ENCODE assay signal across 10 mouse cellular contexts in genomic region chr2:32917526-32917925, GRCm38 (mm10). TPM values are rescaled to one million over a fixed set of nuclear protein-coding genes. Genes with fewer than 3 reads are reported as not detected.
DNase-seq lines count a peak whose midpoint lies in the region; ATAC-seq and TF ChIP-seq lines count a peak whose summit lies in the region.
"Had no signal": no experiment of that assay in that cellular context is flagged by ENCODE, and none has a peak within 500 bp of the region (broad histone marks: within the 10 kb centered on the region; RNA-seq: fewer than 3 reads in every experiment).

No protein-coding gene starts in this region.

- TF ChIP-seq CTCF in hindbrain, postnatal 0 days (IDR thresholded peaks at IDR 0.05; ENCODE audit: low read depth), result no peak

- DNase-seq in urinary bladder, postnatal 14 days (ENCODE audit: low spot score), result peak; percentile 65
- DNase-seq in urinary bladder, adult 2 months (ENCODE audit: low spot score), result no peak
- DNase-seq in c-Kit-positive CD71-positive TER-119-positive erythroid progenitor cells, embryonic 14.5 days (ENCODE audit: low spot score), result peak; percentile 19
- DNase-seq in left cerebral cortex, adult 18-20 months (ENCODE audit: low spot score in 2 of 2), result peak; percentile 70 to 83
- DNase-seq in monocyte, adult 2 months (ENCODE audit: low read depth in 1 of 2, low spot score in 2 of 2), result peak; percentile 87 to 93
- no peak for DNase-seq in hindbrain, postnatal 0 days (ENCODE audit: low spot score)
- DNase-seq in cerebellum, adult 9-11 months, result no peak
- no peak for DNase-seq in embryo, embryonic 10 days (ENCODE audit: low spot score)

- no peaks in the 10 kb centered on the region for H3K9me3 ChIP-seq in hindbrain, postnatal 0 days (ENCODE audit: low read length)
- H3K9me3 ChIP-seq: embryonic facial prominence, embryonic 13.5 days; lung, embryonic 15.5 days had no signal

- peaks cover 31% of the 10 kb centered on the region for H3K36me3 ChIP-seq in hindbrain, postnatal 0 days (ENCODE audit: insufficient read depth, low read length)

- WGBS in hindbrain, postnatal 0 days, result 76% methylated on average over 11 of the region's 11 CpGs

- H3K27ac ChIP-seq in hindbrain, postnatal 0 days, result no peak overlapping the region
- H3K27ac ChIP-seq: embryonic facial prominence, embryonic 13.5 days; lung, embryonic 15.5 days had no signal

- no peak overlapping the region for H3K4me3 ChIP-seq in hindbrain, postnatal 0 days (ENCODE audit: low read length)
- H3K4me3 ChIP-seq: embryonic facial prominence, embryonic 13.5 days; lung, embryonic 15.5 days had no signal

- no peaks in the 10 kb centered on the region for H3K27me3 ChIP-seq in hindbrain, postnatal 0 days (ENCODE audit: insufficient read depth, low read length)
- H3K27me3 ChIP-seq: embryonic facial prominence, embryonic 13.5 days; lung, embryonic 15.5 days had no signal

- no peaks in the 10 kb centered on the region for H3K4me1 ChIP-seq in hindbrain, postnatal 0 days (ENCODE audit: insufficient read depth, low read length)

- H3K9ac ChIP-seq in hindbrain, postnatal 0 days (replicated peaks; ENCODE audit: low read length), result no peak overlapping the region
- H3K9ac ChIP-seq: lung, embryonic 15.5 days had no signal

- ATAC-seq in hindbrain, postnatal 0 days, result no peak

- H3K4me2 ChIP-seq in hindbrain, postnatal 0 days (ENCODE audit: low read depth, low read length), result no peak overlapping the region
- H3K4me2 ChIP-seq: embryonic facial prominence, embryonic 13.5 days; lung, embryonic 15.5 days had no signal

RNA-seq across cellular contexts. Expression of gene Fam129b, which starts 41.6 kb away (rescaled TPM):
- 99.6 and 102 TPM in 2 replicates for polyA plus RNA-seq in urinary bladder, adult 2 months (2012; rRNA removed)
- total RNA-seq in left cerebral cortex, adult 18-20 months (2021), result 10 to 100 TPM; 29.6 to 35.3 TPM
- 49.8 and 52.7 TPM in 2 replicates for total RNA-seq in hindbrain, postnatal 0 days (2014; rRNA removed)
- polyA plus RNA-seq in hindbrain, postnatal 0 days (2015; fragmentation: Nextera tagmentation; extraction: Ambion mirVana), result 20.8 and 23.5 TPM in 2 replicates

RNA-seq across cellular contexts. Expression of gene Rpl12, which starts 43.8 kb away (rescaled TPM):
- polyA plus RNA-seq in urinary bladder, adult 2 months (2012; rRNA removed), result 1,100 and 1,122 TPM in 2 replicates
- total RNA-seq in left cerebral cortex, adult 18-20 months (2021), result 100 to 1,000 TPM; 114 to 120 TPM
- total RNA-seq in hindbrain, postnatal 0 days (2014; rRNA removed), result 154 and 168 TPM in 2 replicates
- 92.2 and 101 TPM in 2 replicates for polyA plus RNA-seq in hindbrain, postnatal 0 days (2015; fragmentation: Nextera tagmentation; extraction: Ambion mirVana)

RNA-seq across cellular contexts. Expression of gene Lrsam1, which starts 43.9 kb away (rescaled TPM):
- polyA plus RNA-seq in urinary bladder, adult 2 months (2012; rRNA removed), result 15.1 and 15.9 TPM in 2 replicates
- 10 to 100 TPM; 38.7 to 44.6 TPM for total RNA-seq in left cerebral cortex, adult 18-20 months (2021)
- 37.9 and 50.0 TPM in 2 replicates for total RNA-seq in hindbrain, postnatal 0 days (2014; rRNA removed)
- 19.5 and 22.1 TPM in 2 replicates for polyA plus RNA-seq in hindbrain, postnatal 0 days (2015; fragmentation: Nextera tagmentation; extraction: Ambion mirVana)

Comparison
In these comparisons a context has a peak if more than half of its experiments do, and no peak if none do; other contexts are left out.
1. DNase-seq: peak in urinary bladder, postnatal 14 days (single experiment), c-Kit-positive CD71-positive TER-119-positive erythroid progenitor cells, embryonic 14.5 days (single experiment), left cerebral cortex, adult 18-20 months (2 of 2) and monocyte, adult 2 months (2 of 2); none in urinary bladder, adult 2 months (single experiment), hindbrain, postnatal 0 days (single experiment), cerebellum, adult 9-11 months (single experiment) and embryo, embryonic 10 days (single experiment).